Mouse (Mus musculus) adrenal gland, postnatal 36 days (tissue): ENCODE data around the gene Ube2o. TPM values are rescaled to one million over a fixed set of nuclear protein-coding genes. Genes with fewer than 3 reads are reported as not detected.

Source experiments
- DNase-seq, 2 experiments: peaks; one replicate each; pipeline ENCODE4 v3.0.0; 2021; ENCODE audit warnings: mixed read lengths in 1 of 2
- total RNA-seq, 2 experiments: library from RNA; stranded (reverse); gene quantifications; 2 replicates each; pipeline ENCODE4 v1.2.3; 2021

The Ube2o gene
- total RNA-seq, 2 experiments from 2014 or later: 26.6 to 29.3 TPM

DNA sequence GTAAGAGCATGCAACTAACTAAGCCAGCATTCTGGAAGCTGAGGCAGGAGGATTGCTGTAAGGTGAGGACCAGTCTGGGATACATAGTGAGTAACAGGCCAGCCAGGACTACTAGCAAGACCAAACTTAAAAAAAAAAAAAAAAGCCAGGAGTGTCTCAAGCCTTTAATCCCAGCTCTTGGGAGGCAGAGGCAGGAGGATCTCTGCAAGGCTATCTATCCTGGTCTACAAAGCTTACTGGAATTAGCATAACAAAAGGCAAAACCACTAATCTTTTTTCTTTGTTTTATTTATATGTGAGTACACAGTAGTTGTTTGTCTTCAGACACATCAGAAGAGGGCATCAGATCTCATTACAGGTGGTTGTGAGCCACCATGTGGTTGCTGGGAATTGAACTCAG lies 93.0 kb downstream of the Ube2o start:
- no peak for DNase-seq

Other genes with a start within 250 kb of the Ube2o start
- under 1 TPM in 1 of 2 experiments, not detected in 1; 0.10 TPM for gene Foxj1, start 246.0 kb downstream of the Ube2o start, total RNA-seq
- 1 to 10 TPM; 8.1 TPM for gene Rnf157, start 168.4 kb downstream of the Ube2o start, total RNA-seq
- 10 to 100 TPM; 30.9 to 42.6 TPM for gene Ubald2, start 147.4 kb downstream of the Ube2o start, total RNA-seq
- gene Qrich2, start 115.2 kb downstream of the Ube2o start, total RNA-seq: not detected
- gene Prpsap1, start 87.2 kb downstream of the Ube2o start, total RNA-seq: 10 to 100 TPM; 84.6 to 87.0 TPM
- gene Sphk1, start 50.5 kb downstream of the Ube2o start, total RNA-seq: 1 to 10 TPM; 1.7 to 3.4 TPM
- gene Aanat, start 5.0 kb upstream of the Ube2o start, total RNA-seq: not detected
- gene Rhbdf2, start 45.6 kb upstream of the Ube2o start, total RNA-seq: 10 to 100 TPM; 12.5 to 17.5 TPM
- 10 to 100 TPM in 1 of 2 experiments, 1 to 10 TPM in 1; 9.6 to 14.1 TPM for gene Prcd, start 72.1 kb upstream of the Ube2o start, total RNA-seq
- gene Cygb, start 72.9 kb upstream of the Ube2o start, total RNA-seq: 10 to 100 TPM; 25.0 to 36.5 TPM
- under 1 TPM in 1 of 2 experiments, not detected in 1; 0.33 TPM for gene St6galnac1, start 194.1 kb upstream of the Ube2o start, total RNA-seq
- gene Mxra7, start 246.6 kb upstream of the Ube2o start, total RNA-seq: 10 to 100 TPM; 38.6 to 52.5 TPM